10 mouse cellular contexts compared by ENCODE assay signal in genomic region chr5:113796401-113797148, GRCm38 (mm10). TPM values are rescaled to one million over a fixed set of nuclear protein-coding genes. Genes with fewer than 3 reads are reported as not detected.
DNase-seq lines count a peak whose midpoint lies in the region; ATAC-seq and TF ChIP-seq lines count a peak whose summit lies in the region.
"Had no signal": no experiment of that assay in that cellular context is flagged by ENCODE, and none has a peak within 500 bp of the region (broad histone marks: within the 10 kb centered on the region; RNA-seq: fewer than 3 reads in every experiment).

No protein-coding gene starts in this region.

- H3K9me3 ChIP-seq in heart, embryonic 15.5 days (replicated peaks), result no peaks in the 10 kb centered on the region
- no peaks in the 10 kb centered on the region for H3K9me3 ChIP-seq in limb, embryonic 12.5 days

- peak overlapping the region; percentile 21 for H3K4me2 ChIP-seq in heart, embryonic 15.5 days
- H3K4me2 ChIP-seq in limb, embryonic 12.5 days, result peak overlapping the region; percentile 91

- no peak overlapping the region for H3K9ac ChIP-seq in heart, embryonic 15.5 days
- peak overlapping the region; percentile 73 for H3K9ac ChIP-seq in limb, embryonic 12.5 days (replicated peaks)

- H3K4me3 ChIP-seq in heart, embryonic 15.5 days, result 0 out of 2 replicates have a peak overlapping the region, but pooled peaks have one; percentile 10
- no peak overlapping the region for H3K4me3 ChIP-seq in thymus, adult 2 months (ENCODE audit: control insufficient read depth, insufficient read depth, low read length)
- peak overlapping the region; percentile 74 for H3K4me3 ChIP-seq in limb, embryonic 12.5 days (replicated peaks)

- 8% methylated on average over 13 of the region's 13 CpGs for WGBS in heart, embryonic 15.5 days
- WGBS in thymus, adult 2 months, result 18% methylated on average over 13 of the region's 13 CpGs
- WGBS in limb, embryonic 12.5 days, result 4% methylated on average over 13 of the region's 13 CpGs

- no peak for TF ChIP-seq CTCF in thymus, adult 2 months (IDR thresholded peaks at IDR 0.05; ENCODE audit: borderline replicate concordance, control insufficient read depth, extremely low read depth, insufficient read depth, low read length, poor library complexity)

- TF ChIP-seq POLR2A in thymus, adult 2 months (IDR thresholded peaks at IDR 0.05; ENCODE audit: control insufficient read depth, extremely low read depth, insufficient read depth, low read length, poor library complexity), result no peak

- peak overlapping the region; percentile 48 for H3K27ac ChIP-seq in heart, embryonic 15.5 days
- no peak overlapping the region for H3K27ac ChIP-seq in thymus, adult 2 months (ENCODE audit: control insufficient read depth, insufficient read depth, low read length)
- H3K27ac ChIP-seq in limb, embryonic 12.5 days, result peak overlapping the region; percentile 97

- peaks cover 24% of the 10 kb centered on the region for H3K4me1 ChIP-seq in heart, embryonic 15.5 days (replicated peaks)
- H3K4me1 ChIP-seq in thymus, adult 2 months (replicated peaks; ENCODE audit: control insufficient read depth, insufficient read depth, low read length), result peaks cover 15% of the 10 kb centered on the region
- peaks cover 88% of the 10 kb centered on the region for H3K4me1 ChIP-seq in limb, embryonic 12.5 days (replicated peaks)

- H3K27me3 ChIP-seq in heart, embryonic 15.5 days, result peaks cover 22% of the 10 kb centered on the region
- no peaks in the 10 kb centered on the region for H3K27me3 ChIP-seq in thymus, adult 2 months (ENCODE audit: control insufficient read depth, insufficient read depth, low read length)
- H3K27me3 ChIP-seq in limb, embryonic 12.5 days, result no peaks in the 10 kb centered on the region

- intact Hi-C loops in heart, postnatal 36 days (cut with DNase I), result no loop called here

- no peak for DNase-seq in heart, postnatal 36 days
- DNase-seq in thymus, postnatal 4 days, result peak; percentile 57
- DNase-seq in thymus, adult 2 months, result no peak
- no peak for DNase-seq in layer of hippocampus, adult 9-10 months (ENCODE audit: low spot score)
- no peak for DNase-seq in layer of hippocampus, postnatal 10 days (ENCODE audit: low spot score in 2 of 2)
- no peak for DNase-seq in left cerebral cortex, adult 8-10 months (ENCODE audit: low spot score in 2 of 2)

- no peaks in the 10 kb centered on the region for H3K36me3 ChIP-seq in heart, embryonic 15.5 days
- no peaks in the 10 kb centered on the region for H3K36me3 ChIP-seq in thymus, adult 2 months (ENCODE audit: control insufficient read depth, insufficient read depth, low read length)
- peaks cover 43% of the 10 kb centered on the region for H3K36me3 ChIP-seq in limb, embryonic 12.5 days

- ATAC-seq in heart, embryonic 15.5 days (replicated peaks; ENCODE audit: insufficient number of reproducible peaks, insufficient read depth, low FRiP score, low read depth), result no peak
- ATAC-seq in limb, embryonic 12.5 days (ENCODE audit: insufficient number of reproducible peaks, insufficient read depth, low FRiP score, low TSS enrichment, low read depth), result peak; percentile 66
- ATAC-seq: Patski had no signal

RNA-seq across cellular contexts. Expression of gene Tmem119, which starts 3.7 kb away (rescaled TPM):
- 23.6 and 30.5 TPM in 2 replicates for polyA plus RNA-seq in heart, embryonic 15.5 days (2015; fragmentation: Nextera tagmentation; extraction: Ambion mirVana)
- 1 to 10 TPM; 5.6 to 5.9 TPM for total RNA-seq in heart, postnatal 36 days (2021)
- 8.8 and 11.7 TPM in 2 replicates for polyA plus RNA-seq in thymus, adult 2 months (2012; rRNA removed)
- 236 and 242 TPM in 2 replicates for polyA plus RNA-seq in limb, embryonic 12.5 days (2016; fragmentation: Nextera tagmentation; extraction: Ambion mirVana)
- total RNA-seq in layer of hippocampus, postnatal 10 days (2021), result 10 to 100 TPM; 11.7 to 13.1 TPM
- 10 to 100 TPM; 21.4 to 31.5 (median 25.0) TPM for total RNA-seq in left cerebral cortex, adult 8-10 months (2022)
- total RNA-seq: monocyte, adult 5-6 weeks had no signal
- polyA plus RNA-seq: Patski had no signal

RNA-seq across cellular contexts. Expression of gene Iscu, which starts 24.0 kb away (rescaled TPM):
- 112 and 124 TPM in 2 replicates for polyA plus RNA-seq in heart, embryonic 15.5 days (2015; fragmentation: Nextera tagmentation; extraction: Ambion mirVana)
- total RNA-seq in heart, postnatal 36 days (2021), result 100 to 1,000 TPM; 164 to 172 TPM
- 80.6 and 93.7 TPM in 2 replicates for polyA plus RNA-seq in thymus, adult 2 months (2012; rRNA removed)
- 117 and 128 TPM in 2 replicates for polyA plus RNA-seq in limb, embryonic 12.5 days (2016; fragmentation: Nextera tagmentation; extraction: Ambion mirVana)
- total RNA-seq in layer of hippocampus, postnatal 10 days (2021), result 10 to 100 TPM; 71.0 to 77.5 TPM
- total RNA-seq in left cerebral cortex, adult 8-10 months (2022), result 100 to 1,000 TPM; 124 to 132 (median 128) TPM

RNA-seq across cellular contexts. Expression of gene Sart3, which starts 24.3 kb away (rescaled TPM):
- polyA plus RNA-seq in heart, embryonic 15.5 days (2015; fragmentation: Nextera tagmentation; extraction: Ambion mirVana), result 30.8 and 39.8 TPM in 2 replicates
- total RNA-seq in heart, postnatal 36 days (2021), result 10 to 100 TPM; 12.4 to 16.6 TPM
- 47.5 and 53.1 TPM in 2 replicates for polyA plus RNA-seq in thymus, adult 2 months (2012; rRNA removed)
- 87.9 and 91.5 TPM in 2 replicates for polyA plus RNA-seq in limb, embryonic 12.5 days (2016; fragmentation: Nextera tagmentation; extraction: Ambion mirVana)
- 10 to 100 TPM; 36.7 to 48.2 TPM for total RNA-seq in layer of hippocampus, postnatal 10 days (2021)
- total RNA-seq in left cerebral cortex, adult 8-10 months (2022), result 10 to 100 TPM; 38.2 to 43.8 (median 41.5) TPM

RNA-seq across cellular contexts. Expression of gene Selplg, which starts 35.9 kb away (rescaled TPM):
- 2.7 and 18.4 TPM in 2 replicates for polyA plus RNA-seq in heart, embryonic 15.5 days (2015; fragmentation: Nextera tagmentation; extraction: Ambion mirVana)
- 1 to 10 TPM; 3.1 to 4.6 TPM for total RNA-seq in heart, postnatal 36 days (2021)
- polyA plus RNA-seq in thymus, adult 2 months (2012; rRNA removed), result 755 and 783 TPM in 2 replicates
- polyA plus RNA-seq in limb, embryonic 12.5 days (2016; fragmentation: Nextera tagmentation; extraction: Ambion mirVana), result 1.4 and 1.8 TPM in 2 replicates
- total RNA-seq in layer of hippocampus, postnatal 10 days (2021), result 10 to 100 TPM; 12.1 to 12.9 TPM
- 10 to 100 TPM; 26.2 to 60.3 (median 40.2) TPM for total RNA-seq in left cerebral cortex, adult 8-10 months (2022)
